Mouse (Mus musculus): ENCODE results near the gene Cep164.

DNA sequence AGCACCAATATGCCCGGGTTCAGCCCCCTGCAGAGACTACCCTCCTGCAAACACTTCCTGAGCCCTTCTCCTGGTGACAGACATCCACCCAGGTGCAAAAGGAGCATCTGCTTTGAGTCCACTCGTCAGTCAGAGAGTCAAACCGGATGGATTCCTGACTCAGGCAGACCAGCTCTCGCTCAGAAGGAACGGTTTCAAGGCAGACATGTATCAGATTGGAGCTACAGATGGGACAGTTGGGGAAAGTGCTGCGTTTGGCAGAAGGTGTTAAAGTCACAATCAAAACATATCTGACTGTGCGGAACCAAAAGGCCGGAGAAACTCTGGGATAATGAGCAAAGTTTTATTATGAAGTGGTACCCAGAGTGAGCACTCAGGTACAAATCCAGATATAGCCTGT is 29.1 kb downstream of the Cep164 start:
- TF ChIP-seq CTCF (IDR thresholded peaks at IDR 0.05; ENCODE audit: low read depth, low read length) (no peak), POLR2A (IDR thresholded peaks at IDR 0.05; ENCODE audit: borderline replicate concordance, low read depth, low read length) (no peak)

Measured in bone marrow macrophage, adult 2 months (primary cell).